In genomic region chr19:56619546-56619945, GRCm38 (mm10) we compare ENCODE assay signal across 18 mouse cellular contexts.
DNase-seq lines count a peak whose midpoint lies in the region; ATAC-seq and TF ChIP-seq lines count a peak whose summit lies in the region.
"Had no signal": no experiment of that assay in that cellular context is flagged by ENCODE, and none has a peak within 500 bp of the region (broad histone marks: within the 10 kb centered on the region; RNA-seq: fewer than 3 reads in every experiment).

No protein-coding gene starts in this region.

- no peak overlapping the region for H3K4me2 ChIP-seq in embryonic facial prominence, embryonic 14.5 days (ENCODE audit: low read depth, low read length)
- no peak overlapping the region for H3K4me2 ChIP-seq in limb, embryonic 14.5 days (replicated peaks; ENCODE audit: low read depth, low read length, severe bottlenecking)
- H3K4me2 ChIP-seq: embryonic facial prominence, embryonic 13.5 days; hindbrain, embryonic 12.5 days; midbrain, embryonic 12.5 days had no signal

- peak; percentile 38 for DNase-seq in embryonic facial prominence, embryonic 14.5 days (ENCODE audit: low spot score)
- no peak for DNase-seq in embryonic facial prominence, embryonic 10.5 days (ENCODE audit: low spot score)
- DNase-seq in limb, embryonic 14.5 days (ENCODE audit: low spot score), result peak; percentile 10
- DNase-seq in limb, embryonic 10.5 days (ENCODE audit: low spot score), result no peak
- DNase-seq in fibroblast of lung, adult 2 months (ENCODE audit: low read depth), result peak; percentile 17
- DNase-seq in cerebellum, adult 11-12 months, result no peak
- no peak for DNase-seq in right cerebral cortex, postnatal 4 days
- DNase-seq: B cell, adult 2 months; kidney, adult 8-10 months; liver; spleen, adult 18-20 months; thymus, adult 18-20 months; thymus, postnatal 4 days had no signal

- H3K36me3 ChIP-seq in embryonic facial prominence, embryonic 14.5 days (ENCODE audit: control insufficient read depth, insufficient read depth, low read length), result no peaks in the 10 kb centered on the region
- no peaks in the 10 kb centered on the region for H3K36me3 ChIP-seq in embryonic facial prominence, embryonic 10.5 days (replicated peaks)
- no peaks in the 10 kb centered on the region for H3K36me3 ChIP-seq in limb, embryonic 14.5 days (ENCODE audit: control insufficient read depth, insufficient read depth, low read length)
- H3K36me3 ChIP-seq in limb, embryonic 10.5 days, result no peaks in the 10 kb centered on the region
- H3K36me3 ChIP-seq: embryonic facial prominence, embryonic 13.5 days; heart, embryonic 10.5 days; hindbrain, embryonic 12.5 days; midbrain, embryonic 12.5 days had no signal

- 61% methylated on average over 4 of the region's 4 CpGs for WGBS in embryonic facial prominence, embryonic 14.5 days
- 81% methylated on average over 4 of the region's 4 CpGs for WGBS in embryonic facial prominence, embryonic 10.5 days
- WGBS in limb, embryonic 14.5 days, result 45% methylated on average over 4 of the region's 4 CpGs
- 74% methylated on average over 4 of the region's 4 CpGs for WGBS in limb, embryonic 10.5 days

- no peak for ATAC-seq in embryonic facial prominence, embryonic 14.5 days (ENCODE audit: low read depth)
- ATAC-seq in limb, embryonic 14.5 days (ENCODE audit: low FRiP score, low read depth), result no peak
- ATAC-seq: inflammation-experienced regulatory T-cells, adult 6 months had no signal

- H3K9me3 ChIP-seq in embryonic facial prominence, embryonic 14.5 days (ENCODE audit: control insufficient read depth, low read length), result no peaks in the 10 kb centered on the region
- H3K9me3 ChIP-seq in embryonic facial prominence, embryonic 10.5 days, result no peaks in the 10 kb centered on the region
- H3K9me3 ChIP-seq in limb, embryonic 14.5 days (ENCODE audit: control insufficient read depth, low read length), result no peaks in the 10 kb centered on the region
- 0 out of 2 replicates have a peak, but pooled peaks cover 2% of the 10 kb centered on the region for H3K9me3 ChIP-seq in limb, embryonic 10.5 days (replicated peaks)
- H3K9me3 ChIP-seq: embryonic facial prominence, embryonic 13.5 days; heart, embryonic 10.5 days; hindbrain, embryonic 12.5 days; midbrain, embryonic 12.5 days had no signal

- H3K4me1 ChIP-seq in embryonic facial prominence, embryonic 14.5 days (ENCODE audit: control insufficient read depth, insufficient read depth, low read length), result no peaks in the 10 kb centered on the region
- H3K4me1 ChIP-seq in embryonic facial prominence, embryonic 10.5 days, result 0 out of 2 replicates have a peak, but pooled peaks cover 3% of the 10 kb centered on the region
- H3K4me1 ChIP-seq in limb, embryonic 14.5 days (ENCODE audit: control insufficient read depth, insufficient read depth, low read length), result no peaks in the 10 kb centered on the region
- H3K4me1 ChIP-seq in limb, embryonic 10.5 days, result peaks cover 11% of the 10 kb centered on the region; the same call in 1 of the 2 replicates
- H3K4me1 ChIP-seq: embryonic facial prominence, embryonic 13.5 days; heart, embryonic 10.5 days; midbrain, embryonic 12.5 days had no signal

- no peaks in the 10 kb centered on the region for H3K27me3 ChIP-seq in embryonic facial prominence, embryonic 14.5 days (replicated peaks; ENCODE audit: control insufficient read depth, insufficient read depth, low read length)
- H3K27me3 ChIP-seq in embryonic facial prominence, embryonic 10.5 days (replicated peaks; ENCODE audit: low read depth, poor library complexity, severe bottlenecking), result no peaks in the 10 kb centered on the region
- H3K27me3 ChIP-seq in limb, embryonic 14.5 days (ENCODE audit: control insufficient read depth, insufficient read depth, low read length), result no peaks in the 10 kb centered on the region
- no peaks in the 10 kb centered on the region for H3K27me3 ChIP-seq in limb, embryonic 10.5 days (ENCODE audit: low read depth, poor library complexity, severe bottlenecking)
- H3K27me3 ChIP-seq: embryonic facial prominence, embryonic 13.5 days; hindbrain, embryonic 12.5 days; midbrain, embryonic 12.5 days had no signal

- H3K4me3 ChIP-seq in embryonic facial prominence, embryonic 14.5 days (ENCODE audit: low read depth, low read length), result no peak overlapping the region
- no peak overlapping the region for H3K4me3 ChIP-seq in embryonic facial prominence, embryonic 10.5 days
- H3K4me3 ChIP-seq in limb, embryonic 14.5 days (replicated peaks; ENCODE audit: low read length), result no peak overlapping the region
- H3K4me3 ChIP-seq in limb, embryonic 10.5 days, result no peak overlapping the region
- H3K4me3 ChIP-seq: embryonic facial prominence, embryonic 13.5 days; heart, embryonic 10.5 days; hindbrain, embryonic 12.5 days; midbrain, embryonic 12.5 days had no signal

- no peak overlapping the region for H3K27ac ChIP-seq in embryonic facial prominence, embryonic 14.5 days (replicated peaks; ENCODE audit: low read depth, low read length)
- no peak overlapping the region for H3K27ac ChIP-seq in embryonic facial prominence, embryonic 10.5 days (replicated peaks)
- no peak overlapping the region for H3K27ac ChIP-seq in limb, embryonic 14.5 days (replicated peaks; ENCODE audit: low read depth, low read length)
- H3K27ac ChIP-seq in limb, embryonic 10.5 days, result no peak overlapping the region
- H3K27ac ChIP-seq: embryonic facial prominence, embryonic 13.5 days; heart, embryonic 10.5 days; hindbrain, embryonic 12.5 days; midbrain, embryonic 12.5 days had no signal

- H3K9ac ChIP-seq in embryonic facial prominence, embryonic 14.5 days (ENCODE audit: low read depth, low read length), result no peak overlapping the region
- H3K9ac ChIP-seq in limb, embryonic 14.5 days (ENCODE audit: low read depth, low read length, severe bottlenecking), result peak overlapping the region; percentile 34; the same call in 1 of the 2 replicates
- H3K9ac ChIP-seq: embryonic facial prominence, embryonic 13.5 days; hindbrain, embryonic 12.5 days; midbrain, embryonic 12.5 days had no signal

- no peak for TF ChIP-seq POLR2A in limb, embryonic 14.5 days (IDR thresholded peaks at IDR 0.05; ENCODE audit: borderline replicate concordance, extremely low read depth, insufficient read depth, insufficient read length)

Comparison
In these comparisons a context has a peak if more than half of its experiments do, and no peak if none do; other contexts are left out.
1. DNase-seq: peak in embryonic facial prominence, embryonic 14.5 days (single experiment), limb, embryonic 14.5 days (single experiment) and fibroblast of lung, adult 2 months (single experiment); none in embryonic facial prominence, embryonic 10.5 days (single experiment), limb, embryonic 10.5 days (single experiment), cerebellum, adult 11-12 months (single experiment) and right cerebral cortex, postnatal 4 days (single experiment).